Mouse (Mus musculus): ENCODE data around the gene Fgfr2. TPM values are rescaled to one million over a fixed set of nuclear protein-coding genes. Genes with fewer than 3 reads are reported as not detected.

Gene Fgfr2
- polyA plus RNA-seq, 1 experiment from 2014 or later: 123 TPM

GRCm38 (mm10) chr7:130796786-130797185 is 2326.4 kb downstream of the Fgfr2 start:
- Histone ChIP-seq H3K4me1 (peaks cover 9% of the 10 kb centered on the region), H3K27me3 (no peaks in the 10 kb centered on the region), H3K4me2 (replicated peaks) (no peak overlapping the region), H3K36me3 (no peaks in the 10 kb centered on the region), H3K9me3 (no peaks in the 10 kb centered on the region), H3K9ac (no peak overlapping the region), H3K4me3 (no peak overlapping the region), H3K27ac (no peak overlapping the region)
- WGBS: 74% methylated on average over 8 of the region's 8 CpGs
- no peak for ATAC-seq (ENCODE audit: low FRiP score, low read depth)

GRCm38 (mm10) chr7:130793671-130794070 is 2329.5 kb downstream of the Fgfr2 start:
- H3K9ac ChIP-seq: no peak overlapping the region
- H3K27me3 ChIP-seq: no peaks in the 10 kb centered on the region
- H3K4me2 ChIP-seq (replicated peaks): no peak overlapping the region
- no peaks in the 10 kb centered on the region for H3K9me3 ChIP-seq
- no peaks in the 10 kb centered on the region for H3K36me3 ChIP-seq
- no peak overlapping the region for H3K27ac ChIP-seq
- H3K4me1 ChIP-seq: peaks cover 9% of the 10 kb centered on the region
- no peak for ATAC-seq (ENCODE audit: low FRiP score, low read depth)
- 57% methylated on average over 9 of the region's 9 CpGs for WGBS
- H3K4me3 ChIP-seq: no peak overlapping the region

GRCm38 (mm10) chr7:130789456-130789855 is 2333.7 kb downstream of the Fgfr2 start:
- no peak for ATAC-seq (ENCODE audit: low FRiP score, low read depth)
- Histone ChIP-seq H3K9me3 (no peaks in the 10 kb centered on the region), H3K9ac (no peak overlapping the region), H3K27ac (no peak overlapping the region), H3K4me1 (peaks cover 9% of the 10 kb centered on the region), H3K4me3 (no peak overlapping the region), H3K27me3 (no peaks in the 10 kb centered on the region), H3K4me2 (replicated peaks) (no peak overlapping the region), H3K36me3 (no peaks in the 10 kb centered on the region)
- 82% methylated on average over 7 of the region's 7 CpGs for WGBS

- Histone ChIP-seq H3K4me1 (peaks cover 9% of the 10 kb centered on the region), H3K4me3 (no peak overlapping the region), H3K36me3 (no peaks in the 10 kb centered on the region), H3K4me2 (replicated peaks) (no peak overlapping the region), H3K9me3 (no peaks in the 10 kb centered on the region), H3K27me3 (no peaks in the 10 kb centered on the region), H3K27ac (no peak overlapping the region), H3K9ac (no peak overlapping the region)
- 69% methylated on average over 3 of the region's 3 CpGs for WGBS
- ATAC-seq (ENCODE audit: low FRiP score, low read depth): no peak
Measured at GRCm38 (mm10) chr7:130788950-130789349, 2334.2 kb downstream of the Fgfr2 start.

- no peak overlapping the region for H3K4me2 ChIP-seq (replicated peaks)
- H3K4me1 ChIP-seq: peaks cover 9% of the 10 kb centered on the region
- H3K36me3 ChIP-seq: no peaks in the 10 kb centered on the region
- H3K9ac ChIP-seq: no peak overlapping the region
- H3K27ac ChIP-seq: no peak overlapping the region
- H3K27me3 ChIP-seq: no peaks in the 10 kb centered on the region
- WGBS: 92% methylated on average over 4 of the region's 4 CpGs
- H3K4me3 ChIP-seq: no peak overlapping the region
- no peaks in the 10 kb centered on the region for H3K9me3 ChIP-seq
- ATAC-seq (ENCODE audit: low FRiP score, low read depth): no peak
Measured at GRCm38 (mm10) chr7:130787537-130787936, 2335.6 kb downstream of the Fgfr2 start.

GRCm38 (mm10) chr7:130786708-130787107 is 2336.4 kb downstream of the Fgfr2 start:
- no peaks in the 10 kb centered on the region for H3K36me3 ChIP-seq

GRCm38 (mm10) chr7:130785923-130786575 is 2337.1 kb downstream of the Fgfr2 start:
- no peak overlapping the region for H3K9ac ChIP-seq
- no peaks in the 10 kb centered on the region for H3K36me3 ChIP-seq
- H3K27ac ChIP-seq: no peak overlapping the region
- H3K4me3 ChIP-seq: no peak overlapping the region
- no peaks in the 10 kb centered on the region for H3K27me3 ChIP-seq
- no peak for ATAC-seq (ENCODE audit: low FRiP score, low read depth)
- 71% methylated on average over 12 of the region's 12 CpGs for WGBS
- no peak overlapping the region for H3K4me2 ChIP-seq (replicated peaks)
- H3K9me3 ChIP-seq: no peaks in the 10 kb centered on the region
- peaks cover 9% of the 10 kb centered on the region for H3K4me1 ChIP-seq

More at GRCm38 (mm10) chr7:130786708-130787107, 2336.4 kb downstream of the Fgfr2 start:
- H3K27ac ChIP-seq: no peak overlapping the region
- no peaks in the 10 kb centered on the region for H3K9me3 ChIP-seq
- ATAC-seq (ENCODE audit: low FRiP score, low read depth): no peak
- H3K9ac ChIP-seq: no peak overlapping the region
- H3K27me3 ChIP-seq: no peaks in the 10 kb centered on the region
- H3K4me3 ChIP-seq: no peak overlapping the region
- peaks cover 9% of the 10 kb centered on the region for H3K4me1 ChIP-seq
- WGBS: 78% methylated on average over 5 of the region's 5 CpGs
- H3K4me2 ChIP-seq (replicated peaks): no peak overlapping the region

- no peak for ATAC-seq (ENCODE audit: low FRiP score, low read depth)
- Histone ChIP-seq H3K27ac (no peak overlapping the region), H3K36me3 (no peaks in the 10 kb centered on the region), H3K4me3 (no peak overlapping the region), H3K4me1 (peaks cover 9% of the 10 kb centered on the region), H3K4me2 (replicated peaks) (no peak overlapping the region), H3K9ac (no peak overlapping the region), H3K9me3 (no peaks in the 10 kb centered on the region), H3K27me3 (no peaks in the 10 kb centered on the region)
- 71% methylated on average over 5 of the region's 5 CpGs for WGBS
Measured at GRCm38 (mm10) chr7:130782501-130783050, 2340.6 kb downstream of the Fgfr2 start.

GRCm38 (mm10) chr7:130780866-130781419 is 2342.2 kb downstream of the Fgfr2 start:
- Histone ChIP-seq H3K9me3 (no peaks in the 10 kb centered on the region), H3K27ac (no peak overlapping the region), H3K4me2 (replicated peaks) (no peak overlapping the region), H3K27me3 (no peaks in the 10 kb centered on the region), H3K9ac (no peak overlapping the region), H3K4me3 (no peak overlapping the region), H3K36me3 (no peaks in the 10 kb centered on the region), H3K4me1 (peaks cover under 1% of the 10 kb centered on the region)
- ATAC-seq (ENCODE audit: low FRiP score, low read depth): no peak
- WGBS: 57% methylated on average over 5 of the region's 5 CpGs

- H3K4me1 ChIP-seq: no peaks in the 10 kb centered on the region
Measured at GRCm38 (mm10) chr7:130773914-130774630, 2349.1 kb downstream of the Fgfr2 start, which contains the start of gene Btbd16. Btbd16 (plus strand) TSS chr7:130774069.

GRCm38 (mm10) chr7:130773171-130773830 is 2349.8 kb downstream of the Fgfr2 start:
- ATAC-seq (ENCODE audit: low FRiP score, low read depth): no peak

More at GRCm38 (mm10) chr7:130773914-130774630, 2349.1 kb downstream of the Fgfr2 start, which contains the start of gene Btbd16:
- no peaks in the 10 kb centered on the region for H3K27me3 ChIP-seq
- WGBS: 64% methylated on average over 9 of the region's 9 CpGs
- no peak within 1 kb of the TSS for H3K27ac ChIP-seq
- ATAC-seq (ENCODE audit: low FRiP score, low read depth): no peak
- H3K9me3 ChIP-seq: no peaks in the 10 kb centered on the region
- H3K36me3 ChIP-seq: no peaks in the 10 kb centered on the region
- no peak within 1 kb of the TSS for H3K4me3 ChIP-seq
- H3K9ac ChIP-seq: no peak within 1 kb of the TSS
- no peak within 1 kb of the TSS for H3K4me2 ChIP-seq (replicated peaks)

GRCm38 (mm10) chr7:130770707-130771106 is 2352.4 kb downstream of the Fgfr2 start:
- ATAC-seq (ENCODE audit: low FRiP score, low read depth): no peak
- Histone ChIP-seq H3K27me3 (no peaks in the 10 kb centered on the region), H3K27ac (no peak overlapping the region), H3K4me2 (replicated peaks) (no peak overlapping the region), H3K4me1 (no peaks in the 10 kb centered on the region), H3K9me3 (no peaks in the 10 kb centered on the region), H3K36me3 (peaks cover 12% of the 10 kb centered on the region), H3K4me3 (no peak overlapping the region), H3K9ac (no peak overlapping the region)
- WGBS: 33% methylated on average over 3 of the region's 3 CpGs

More at GRCm38 (mm10) chr7:130773171-130773830, 2349.8 kb downstream of the Fgfr2 start:
- Histone ChIP-seq H3K36me3 (no peaks in the 10 kb centered on the region), H3K4me2 (replicated peaks) (no peak overlapping the region), H3K9ac (no peak overlapping the region), H3K27me3 (no peaks in the 10 kb centered on the region), H3K9me3 (no peaks in the 10 kb centered on the region), H3K4me3 (no peak overlapping the region), H3K4me1 (no peaks in the 10 kb centered on the region), H3K27ac (no peak overlapping the region)
- WGBS: 70% methylated on average over 11 of the region's 11 CpGs
